Mouse (Mus musculus): Measurements from ENCODE around the gene Fst.

DNA sequence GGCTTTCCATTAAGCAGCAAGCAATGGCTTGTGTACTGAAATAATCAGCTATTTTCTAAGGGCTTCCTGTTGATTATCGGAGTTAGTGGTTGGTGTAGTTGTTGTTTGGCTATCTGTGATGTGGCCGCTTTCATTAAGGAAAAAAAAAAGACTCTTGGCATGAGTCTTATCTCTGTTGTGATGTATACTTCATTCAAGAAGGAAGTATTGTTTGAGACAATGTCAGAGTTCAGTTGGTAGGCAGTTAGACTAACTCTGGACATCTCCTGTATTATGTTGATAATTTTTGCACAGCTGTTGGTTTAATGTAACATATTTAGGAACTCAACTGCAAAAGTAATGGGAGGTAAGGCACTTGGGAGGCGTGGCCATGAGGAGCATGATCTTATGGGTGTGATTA, 6.1 kb upstream of the Fst start:
- TF ChIP-seq ZC3H11A (IDR thresholded peaks at IDR 0.05; ENCODE audit: borderline replicate concordance, low read depth, low read length) (no peak), CHD2 (IDR thresholded peaks at IDR 0.05; ENCODE audit: low read depth, low read length) (no peak), HCFC1 (IDR thresholded peaks at IDR 0.05; ENCODE audit: borderline replicate concordance, insufficient read depth, low read length) (no peak), MAFK (IDR thresholded peaks at IDR 0.05; ENCODE audit: insufficient read depth, low read depth, low read length) (no peak), ZNF384 (IDR thresholded peaks at IDR 0.05; ENCODE audit: low read depth, low read length) (no peak)
